Mouse (Mus musculus) megakaryocyte-erythroid progenitor cell, adult 5-6 weeks (primary cell): ENCODE data around the gene Myo18a. TPM values are rescaled to one million over a fixed set of nuclear protein-coding genes. Genes with fewer than 3 reads are reported as not detected.
"Not testable (repeated sequence)": the region's sequence is repeated elsewhere in the genome, so short reads cannot be mapped to it uniquely, and the experiment has no call there.

Source experiments
- ATAC-seq: replicated peaks from 2 replicates; pipeline ENCODE4 v1.8.0; 2016; ENCODE audit warnings: mild to moderate bottlenecking, inconsistent platforms; ENCODE audit not compliant: severe bottlenecking, poor library complexity, low FRiP score, low TSS enrichment
- total RNA-seq, 2 experiments: library from RNA; stranded (forward) in 1 of 2; stranded (reverse) in 1 of 2; fragments of 200-1000, 215-1000 nt in 1 of 2; fragments of >200 nt in 1 of 2; fragmentation: Nextera tagmentation in 1 of 2; gene quantifications; 2 replicates each; pipeline ENCODE4 v1.2.3; 2014 to 2017

Myo18a gene
- total RNA-seq (2014; fragmentation: Nextera tagmentation) (69.3 and 99.2 TPM in 2 replicates), total RNA-seq (2017) (84.3 and 107 TPM in 2 replicates)

GRCm38 (mm10) chr11:77762783-77763672 lies at the start of gene Myo18a:
TSS of gene Myo18a (plus strand) at chr11:77763246.
- peak; percentile 46 for ATAC-seq

- no peak for ATAC-seq
Observed at GRCm38 (mm10) chr11:77713736-77714135, 49.3 kb upstream of the Myo18a start.

GRCm38 (mm10) chr11:77719055-77719454 lies 44.0 kb upstream of the Myo18a start:
- ATAC-seq, result no peak

GRCm38 (mm10) chr11:77721389-77721788 lies 41.7 kb upstream of the Myo18a start:
- no peak for ATAC-seq

GRCm38 (mm10) chr11:77724766-77725165 lies 38.3 kb upstream of the Myo18a start:
- no peak for ATAC-seq

- no peak for ATAC-seq
Observed at GRCm38 (mm10) chr11:77725183-77725582, 37.9 kb upstream of the Myo18a start, which contains the start of gene Cryba1. TSS of gene Cryba1 (minus strand) at chr11:77725283.

GRCm38 (mm10) chr11:77728587-77728986 lies 34.5 kb upstream of the Myo18a start:
- ATAC-seq, result no peak

GRCm38 (mm10) chr11:77737289-77737688 lies 25.8 kb upstream of the Myo18a start:
- peak; percentile 44; the same call in 1 of the 2 replicates for ATAC-seq

- no peak for ATAC-seq
Observed at GRCm38 (mm10) chr11:77738555-77738954, 24.5 kb upstream of the Myo18a start.

GRCm38 (mm10) chr11:77743966-77744365 lies 19.1 kb upstream of the Myo18a start:
- ATAC-seq, result no peak

- 0 out of 2 replicates have a peak, but pooled peaks have one; percentile 67 for ATAC-seq
Observed at GRCm38 (mm10) chr11:77746652-77747051, 16.4 kb upstream of the Myo18a start.

GRCm38 (mm10) chr11:77747103-77747502 lies 15.9 kb upstream of the Myo18a start:
- not testable (repeated sequence) for ATAC-seq

GRCm38 (mm10) chr11:77748996-77749395 lies 14.1 kb upstream of the Myo18a start:
- ATAC-seq, result no peak

- ATAC-seq, result peak; percentile 41; the same call in 1 of the 2 replicates
Observed at GRCm38 (mm10) chr11:77752525-77752924, 10.5 kb upstream of the Myo18a start.

GRCm38 (mm10) chr11:77753469-77753868 lies 9.6 kb upstream of the Myo18a start:
- 0 out of 2 replicates have a peak, but pooled peaks have one; percentile 47 for ATAC-seq

- ATAC-seq, result no peak
Observed at GRCm38 (mm10) chr11:77760031-77760430, 3.0 kb upstream of the Myo18a start.

- peak; percentile 75 for ATAC-seq
Observed at GRCm38 (mm10) chr11:77763673-77764340, 761 bp downstream of the Myo18a start.

- ATAC-seq, result no peak
Observed at GRCm38 (mm10) chr11:77764694-77765458, 1.8 kb downstream of the Myo18a start.

GRCm38 (mm10) chr11:77765459-77765777 lies 2.4 kb downstream of the Myo18a start:
- ATAC-seq, result no peak
